Mouse (Mus musculus): ENCODE data around the gene Psat1. TPM values are rescaled to one million over a fixed set of nuclear protein-coding genes. Genes with fewer than 3 reads are reported as not detected.

The Psat1 gene
- polyA plus RNA-seq, 1 experiment from 2014 or later: 47.2 TPM

- Histone ChIP-seq H3K4me3 (ENCODE audit: low read depth, low read length) (no peak overlapping the region), H3K27ac (ENCODE audit: low read depth, low read length) (no peak overlapping the region), H3K4me1 (ENCODE audit: control insufficient read depth, insufficient read depth, low read length) (no peaks in the 10 kb centered on the region), H3K27me3 (ENCODE audit: control insufficient read depth, insufficient read depth, low read length) (no peaks in the 10 kb centered on the region), H3K9me3 (replicated peaks; ENCODE audit: control insufficient read depth, low read length) (no peaks in the 10 kb centered on the region), H3K9ac (ENCODE audit: low read depth, low read length) (no peak overlapping the region), H3K36me3 (ENCODE audit: control insufficient read depth, insufficient read depth, low read length) (peaks cover 7% of the 10 kb centered on the region; the same call in 1 of the 2 replicates), H3K4me2 (no peak overlapping the region)
- ATAC-seq (replicated peaks; ENCODE audit: insufficient number of reproducible peaks, low FRiP score, low TSS enrichment): no peak
- WGBS (ENCODE audit: insufficient replicate concordance): 88% methylated on average over 9 of the region's 9 CpGs
These were observed 33.7 kb downstream of the Psat1 start for GRCm38 (mm10) chr19:15913249-15913997.

- Histone ChIP-seq H3K9me3 (replicated peaks; ENCODE audit: control insufficient read depth, low read length) (no peaks in the 10 kb centered on the region), H3K27me3 (ENCODE audit: control insufficient read depth, insufficient read depth, low read length) (no peaks in the 10 kb centered on the region), H3K36me3 (ENCODE audit: control insufficient read depth, insufficient read depth, low read length) (peaks cover 15% of the 10 kb centered on the region), H3K9ac (ENCODE audit: low read depth, low read length) (no peak overlapping the region), H3K4me2 (no peak overlapping the region), H3K4me3 (ENCODE audit: low read depth, low read length) (no peak overlapping the region), H3K27ac (ENCODE audit: low read depth, low read length) (no peak overlapping the region), H3K4me1 (ENCODE audit: control insufficient read depth, insufficient read depth, low read length) (no peaks in the 10 kb centered on the region)
- WGBS (ENCODE audit: insufficient replicate concordance): 89% methylated on average over 5 of the region's 5 CpGs
- no peak for ATAC-seq (replicated peaks; ENCODE audit: insufficient number of reproducible peaks, low FRiP score, low TSS enrichment)
These were observed 35.7 kb downstream of the Psat1 start for GRCm38 (mm10) chr19:15911441-15911840.

- Histone ChIP-seq H3K9ac (ENCODE audit: low read depth, low read length) (no peak overlapping the region), H3K4me1 (ENCODE audit: control insufficient read depth, insufficient read depth, low read length) (no peaks in the 10 kb centered on the region), H3K27me3 (ENCODE audit: control insufficient read depth, insufficient read depth, low read length) (no peaks in the 10 kb centered on the region), H3K9me3 (replicated peaks; ENCODE audit: control insufficient read depth, low read length) (no peaks in the 10 kb centered on the region), H3K27ac (ENCODE audit: low read depth, low read length) (no peak overlapping the region), H3K4me3 (ENCODE audit: low read depth, low read length) (no peak overlapping the region), H3K36me3 (ENCODE audit: control insufficient read depth, insufficient read depth, low read length) (peaks cover 12% of the 10 kb centered on the region), H3K4me2 (no peak overlapping the region)
- WGBS (ENCODE audit: insufficient replicate concordance): 66% methylated on average over 3 of the region's 3 CpGs
- no peak for ATAC-seq (replicated peaks; ENCODE audit: insufficient number of reproducible peaks, low FRiP score, low TSS enrichment)
These were observed 36.1 kb downstream of the Psat1 start for GRCm38 (mm10) chr19:15910987-15911386.

- Histone ChIP-seq H3K4me1 (ENCODE audit: control insufficient read depth, insufficient read depth, low read length) (no peaks in the 10 kb centered on the region), H3K9me3 (replicated peaks; ENCODE audit: control insufficient read depth, low read length) (no peaks in the 10 kb centered on the region), H3K9ac (ENCODE audit: low read depth, low read length) (no peak overlapping the region), H3K27me3 (ENCODE audit: control insufficient read depth, insufficient read depth, low read length) (no peaks in the 10 kb centered on the region), H3K4me2 (no peak overlapping the region), H3K4me3 (ENCODE audit: low read depth, low read length) (no peak overlapping the region), H3K27ac (ENCODE audit: low read depth, low read length) (no peak overlapping the region), H3K36me3 (ENCODE audit: control insufficient read depth, insufficient read depth, low read length) (peaks cover 12% of the 10 kb centered on the region)
- WGBS (ENCODE audit: insufficient replicate concordance): 77% methylated on average over 1 of the region's 1 CpGs
- ATAC-seq (replicated peaks; ENCODE audit: insufficient number of reproducible peaks, low FRiP score, low TSS enrichment): no peak
These were observed 36.6 kb downstream of the Psat1 start for GRCm38 (mm10) chr19:15910488-15910887.

GRCm38 (mm10) chr19:15908016-15908415 is 39.1 kb downstream of the Psat1 start:
- WGBS (ENCODE audit: insufficient replicate concordance): 91% methylated on average over 5 of the region's 5 CpGs
- ATAC-seq (replicated peaks; ENCODE audit: insufficient number of reproducible peaks, low FRiP score, low TSS enrichment): no peak
- H3K9ac ChIP-seq (ENCODE audit: low read depth, low read length): no peak overlapping the region
- no peaks in the 10 kb centered on the region for H3K4me1 ChIP-seq (ENCODE audit: control insufficient read depth, insufficient read depth, low read length)
- peaks cover 9% of the 10 kb centered on the region; the same call in 1 of the 2 replicates for H3K36me3 ChIP-seq (ENCODE audit: control insufficient read depth, insufficient read depth, low read length)
- no peaks in the 10 kb centered on the region for H3K27me3 ChIP-seq (ENCODE audit: control insufficient read depth, insufficient read depth, low read length)
- H3K27ac ChIP-seq (ENCODE audit: low read depth, low read length): no peak overlapping the region
- no peak overlapping the region for H3K4me3 ChIP-seq (ENCODE audit: low read depth, low read length)
- no peaks in the 10 kb centered on the region for H3K9me3 ChIP-seq (replicated peaks; ENCODE audit: control insufficient read depth, low read length)
- no peak overlapping the region for H3K4me2 ChIP-seq

- Histone ChIP-seq H3K9me3 (replicated peaks; ENCODE audit: control insufficient read depth, low read length) (no peaks in the 10 kb centered on the region), H3K4me2 (no peak overlapping the region), H3K9ac (ENCODE audit: low read depth, low read length) (no peak overlapping the region), H3K4me3 (ENCODE audit: low read depth, low read length) (no peak overlapping the region), H3K27me3 (ENCODE audit: control insufficient read depth, insufficient read depth, low read length) (no peaks in the 10 kb centered on the region), H3K27ac (ENCODE audit: low read depth, low read length) (no peak overlapping the region), H3K36me3 (ENCODE audit: control insufficient read depth, insufficient read depth, low read length) (peaks cover 9% of the 10 kb centered on the region; the same call in 1 of the 2 replicates), H3K4me1 (ENCODE audit: control insufficient read depth, insufficient read depth, low read length) (no peaks in the 10 kb centered on the region)
- ATAC-seq (replicated peaks; ENCODE audit: insufficient number of reproducible peaks, low FRiP score, low TSS enrichment): no peak
- 90% methylated on average over 4 of the region's 4 CpGs for WGBS (ENCODE audit: insufficient replicate concordance)
These were observed 42.4 kb downstream of the Psat1 start for GRCm38 (mm10) chr19:15904734-15905133.

- no peak overlapping the region for H3K4me2 ChIP-seq
- ATAC-seq (replicated peaks; ENCODE audit: insufficient number of reproducible peaks, low FRiP score, low TSS enrichment): no peak
- H3K9me3 ChIP-seq (replicated peaks; ENCODE audit: control insufficient read depth, low read length): no peaks in the 10 kb centered on the region
- H3K4me1 ChIP-seq (ENCODE audit: control insufficient read depth, insufficient read depth, low read length): no peaks in the 10 kb centered on the region
- H3K27ac ChIP-seq (ENCODE audit: low read depth, low read length): no peak overlapping the region
- WGBS (ENCODE audit: insufficient replicate concordance): 70% methylated on average over 20 of the region's 20 CpGs
- peaks cover 9% of the 10 kb centered on the region; the same call in 1 of the 2 replicates for H3K36me3 ChIP-seq (ENCODE audit: control insufficient read depth, insufficient read depth, low read length)
- no peak overlapping the region for H3K4me3 ChIP-seq (ENCODE audit: low read depth, low read length)
- no peaks in the 10 kb centered on the region for H3K27me3 ChIP-seq (ENCODE audit: control insufficient read depth, insufficient read depth, low read length)
- H3K9ac ChIP-seq (ENCODE audit: low read depth, low read length): no peak overlapping the region
These were observed 43.3 kb downstream of the Psat1 start for GRCm38 (mm10) chr19:15903508-15904480.

GRCm38 (mm10) chr19:15895681-15896080 is 51.5 kb downstream of the Psat1 start:
- Histone ChIP-seq H3K4me3 (ENCODE audit: low read depth, low read length) (no peak overlapping the region), H3K4me2 (no peak overlapping the region), H3K9me3 (replicated peaks; ENCODE audit: control insufficient read depth, low read length) (no peaks in the 10 kb centered on the region), H3K27ac (ENCODE audit: low read depth, low read length) (no peak overlapping the region), H3K27me3 (ENCODE audit: control insufficient read depth, insufficient read depth, low read length) (no peaks in the 10 kb centered on the region), H3K9ac (ENCODE audit: low read depth, low read length) (no peak overlapping the region), H3K36me3 (ENCODE audit: control insufficient read depth, insufficient read depth, low read length) (no peaks in the 10 kb centered on the region), H3K4me1 (ENCODE audit: control insufficient read depth, insufficient read depth, low read length) (no peaks in the 10 kb centered on the region)
- ATAC-seq (replicated peaks; ENCODE audit: insufficient number of reproducible peaks, low FRiP score, low TSS enrichment): no peak
- 80% methylated on average over 3 of the region's 3 CpGs for WGBS (ENCODE audit: insufficient replicate concordance)
